Mouse (Mus musculus): Measurements from ENCODE around the gene St3gal3. TPM values are rescaled to one million over a fixed set of nuclear protein-coding genes. Genes with fewer than 3 reads are reported as not detected.

Gene St3gal3
- polyA plus RNA-seq, 1 experiment from 2014 or later: 14.1 TPM

DNA sequence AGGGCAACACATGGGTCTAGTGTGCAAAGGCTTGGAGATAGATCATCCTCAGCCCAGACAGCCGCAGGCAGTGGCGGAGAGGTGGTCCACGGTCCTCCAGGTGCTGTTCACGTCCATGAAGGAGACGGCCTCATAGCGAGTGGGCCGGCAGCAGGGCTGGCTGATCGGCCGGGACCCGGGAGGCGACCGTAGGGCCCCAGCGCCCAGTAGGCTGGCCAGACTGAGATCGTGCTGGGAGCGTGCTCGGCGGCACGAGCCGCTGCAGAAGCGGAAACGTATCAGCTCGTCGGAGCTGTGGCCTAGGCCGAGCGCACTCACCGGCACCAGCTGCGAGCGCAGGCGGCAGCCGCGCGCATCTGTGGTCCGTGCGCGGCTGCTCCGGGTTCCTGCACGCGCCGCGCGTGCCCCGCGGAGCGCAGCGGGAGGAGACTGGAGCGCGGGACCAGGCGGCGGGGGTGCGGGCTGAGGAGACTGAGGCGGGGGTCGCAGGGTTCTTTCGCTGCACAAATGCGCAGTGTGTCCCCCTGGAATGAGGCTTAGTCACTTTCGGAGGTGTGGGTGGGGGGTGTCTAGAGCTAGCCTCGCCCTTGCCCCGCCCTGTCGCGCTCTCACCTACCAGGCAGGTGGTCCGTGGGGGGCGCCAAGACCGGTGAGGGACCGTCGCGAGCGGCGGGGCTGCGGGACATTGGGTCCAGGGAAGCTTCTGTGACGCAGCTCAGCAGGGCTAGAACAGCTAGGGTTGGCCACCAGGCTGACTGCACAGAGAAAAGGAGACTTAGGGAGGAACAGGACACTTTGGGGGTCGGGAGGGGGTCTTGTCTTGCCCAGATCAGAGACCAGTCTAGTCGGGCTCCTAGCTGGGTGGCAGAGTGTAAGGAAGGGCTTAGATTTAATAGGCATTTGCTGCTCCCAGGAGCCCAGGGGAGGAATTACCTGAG, 207.9 kb downstream of the St3gal3 start:
- no peaks in the 10 kb centered on the region for H3K9me3 ChIP-seq (ENCODE audit: control insufficient read depth, low read length)
- H3K4me2 ChIP-seq (ENCODE audit: low read length): peak overlapping the region; percentile 97
- H3K27me3 ChIP-seq (replicated peaks; ENCODE audit: control insufficient read depth, insufficient read depth, low read length): peaks cover 39% of the 10 kb centered on the region
- H3K4me3 ChIP-seq (replicated peaks; ENCODE audit: low read length): peak overlapping the region; percentile 53
- H3K4me1 ChIP-seq (replicated peaks; ENCODE audit: control insufficient read depth, insufficient read depth, low read length): peaks cover 27% of the 10 kb centered on the region
- peak overlapping the region; percentile 68 for H3K9ac ChIP-seq (replicated peaks; ENCODE audit: low read depth, low read length)
- ATAC-seq: peak; percentile 78
- no peak overlapping the region for H3K27ac ChIP-seq (ENCODE audit: low read length)
- WGBS: 1% methylated on average over 59 of the region's 71 CpGs
- H3K36me3 ChIP-seq (ENCODE audit: control insufficient read depth, insufficient read depth): no peaks in the 10 kb centered on the region

- no peak for ATAC-seq
- Histone ChIP-seq H3K9ac (replicated peaks; ENCODE audit: low read depth, low read length) (no peak overlapping the region), H3K27me3 (replicated peaks; ENCODE audit: control insufficient read depth, insufficient read depth, low read length) (peaks cover 32% of the 10 kb centered on the region), H3K9me3 (ENCODE audit: control insufficient read depth, low read length) (no peaks in the 10 kb centered on the region), H3K4me3 (replicated peaks; ENCODE audit: low read length) (no peak overlapping the region), H3K36me3 (ENCODE audit: control insufficient read depth, insufficient read depth) (no peaks in the 10 kb centered on the region), H3K4me2 (ENCODE audit: low read length) (no peak overlapping the region), H3K27ac (ENCODE audit: low read length) (no peak overlapping the region), H3K4me1 (replicated peaks; ENCODE audit: control insufficient read depth, insufficient read depth, low read length) (peaks cover 27% of the 10 kb centered on the region)
- WGBS: 57% methylated on average over 6 of the region's 6 CpGs
Measured at GRCm38 (mm10) chr4:117924916-117925315, 209.8 kb downstream of the St3gal3 start.

DNA sequence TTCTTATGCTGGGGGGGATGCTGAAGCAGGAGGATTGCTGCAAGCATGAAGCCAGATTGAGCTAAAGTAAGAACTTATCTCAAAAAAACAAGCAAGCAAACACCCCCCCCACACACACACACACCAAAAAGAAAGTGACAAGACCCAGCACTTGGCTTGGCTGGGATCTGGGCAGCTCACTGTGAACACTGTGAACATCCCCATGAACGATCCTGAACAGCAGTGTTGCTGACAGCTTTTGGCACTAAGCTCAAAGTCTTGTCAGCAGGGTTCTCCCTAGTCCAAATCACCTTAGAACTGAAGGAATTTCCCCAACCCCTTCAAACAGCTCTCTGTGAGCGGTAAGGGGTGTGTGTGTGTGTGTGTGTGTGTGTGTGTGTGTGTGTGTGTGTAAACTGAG, 211.3 kb downstream of the St3gal3 start:
- Histone ChIP-seq H3K36me3 (ENCODE audit: control insufficient read depth, insufficient read depth) (no peaks in the 10 kb centered on the region), H3K4me1 (replicated peaks; ENCODE audit: control insufficient read depth, insufficient read depth, low read length) (peaks cover 15% of the 10 kb centered on the region), H3K4me3 (replicated peaks; ENCODE audit: low read length) (no peak overlapping the region), H3K9ac (replicated peaks; ENCODE audit: low read depth, low read length) (no peak overlapping the region), H3K9me3 (ENCODE audit: control insufficient read depth, low read length) (no peaks in the 10 kb centered on the region), H3K27me3 (replicated peaks; ENCODE audit: control insufficient read depth, insufficient read depth, low read length) (peaks cover 21% of the 10 kb centered on the region), H3K4me2 (ENCODE audit: low read length) (no peak overlapping the region), H3K27ac (ENCODE audit: low read length) (no peak overlapping the region)
- ATAC-seq: no peak
- WGBS: 59% methylated on average over 2 of the region's 2 CpGs

- Histone ChIP-seq H3K4me1 (replicated peaks; ENCODE audit: control insufficient read depth, insufficient read depth, low read length) (peaks cover 1% of the 10 kb centered on the region), H3K36me3 (ENCODE audit: control insufficient read depth, insufficient read depth) (no peaks in the 10 kb centered on the region), H3K4me3 (replicated peaks; ENCODE audit: low read length) (no peak overlapping the region), H3K27ac (ENCODE audit: low read length) (no peak overlapping the region), H3K4me2 (ENCODE audit: low read length) (no peak overlapping the region), H3K9ac (replicated peaks; ENCODE audit: low read depth, low read length) (no peak overlapping the region), H3K9me3 (ENCODE audit: control insufficient read depth, low read length) (no peaks in the 10 kb centered on the region), H3K27me3 (replicated peaks; ENCODE audit: control insufficient read depth, insufficient read depth, low read length) (peaks cover 8% of the 10 kb centered on the region; the same call in 1 of the 2 replicates)
- ATAC-seq: no peak
- 84% methylated on average over 2 of the region's 2 CpGs for WGBS
Measured at GRCm38 (mm10) chr4:117921358-117921757, 213.4 kb downstream of the St3gal3 start.

DNA sequence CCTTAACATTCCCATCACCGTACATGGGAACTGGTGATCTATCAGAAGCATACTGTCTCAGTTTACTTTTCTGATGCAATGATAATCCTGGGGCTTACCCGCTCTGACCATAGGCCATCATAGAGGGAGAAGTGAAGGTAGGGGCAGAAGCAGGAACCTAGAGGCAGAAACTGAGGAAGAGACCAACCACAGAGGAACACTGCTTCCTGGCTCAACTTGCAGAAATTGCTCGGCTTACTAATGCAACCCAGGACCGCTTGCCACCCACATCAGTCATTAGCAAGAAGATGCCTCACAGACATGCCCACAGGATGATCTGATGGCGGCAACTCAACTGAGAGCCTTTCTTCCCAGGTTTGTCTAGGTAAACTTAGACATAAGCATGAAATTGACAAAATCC, 216.0 kb downstream of the St3gal3 start:
- no peak overlapping the region for H3K4me3 ChIP-seq (replicated peaks; ENCODE audit: low read length)
- H3K27me3 ChIP-seq (replicated peaks; ENCODE audit: control insufficient read depth, insufficient read depth, low read length): no peaks in the 10 kb centered on the region
- no peak for ATAC-seq
- peaks cover 13% of the 10 kb centered on the region for H3K4me1 ChIP-seq (replicated peaks; ENCODE audit: control insufficient read depth, insufficient read depth, low read length)
- H3K27ac ChIP-seq (ENCODE audit: low read length): no peak overlapping the region
- H3K4me2 ChIP-seq (ENCODE audit: low read length): no peak overlapping the region
- no peak overlapping the region for H3K9ac ChIP-seq (replicated peaks; ENCODE audit: low read depth, low read length)
- H3K9me3 ChIP-seq (ENCODE audit: control insufficient read depth, low read length): no peaks in the 10 kb centered on the region
- no peaks in the 10 kb centered on the region for H3K36me3 ChIP-seq (ENCODE audit: control insufficient read depth, insufficient read depth)
- WGBS: 94% methylated on average over 5 of the region's 5 CpGs

DNA sequence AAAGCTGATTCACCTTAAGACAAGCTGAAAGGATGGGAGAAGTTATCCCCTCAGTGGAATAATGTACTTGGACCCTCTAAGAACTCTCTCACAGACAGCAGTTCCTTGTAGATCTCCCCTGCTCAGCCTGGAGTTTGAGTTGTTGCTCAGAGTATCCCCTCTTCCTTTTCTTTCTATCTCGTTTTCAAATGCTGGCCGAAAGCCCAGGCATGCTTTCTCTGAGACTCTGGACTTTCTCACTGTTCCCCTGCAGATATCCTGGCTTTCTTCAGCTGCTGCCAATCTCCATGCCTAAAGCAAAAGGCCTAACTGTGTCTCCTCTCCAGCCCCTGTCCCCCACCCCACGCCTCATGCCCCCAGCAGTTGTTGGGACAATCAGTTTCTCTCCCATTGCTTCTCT, 216.5 kb downstream of the St3gal3 start:
- Histone ChIP-seq H3K4me3 (replicated peaks; ENCODE audit: low read length) (no peak overlapping the region), H3K27me3 (replicated peaks; ENCODE audit: control insufficient read depth, insufficient read depth, low read length) (no peaks in the 10 kb centered on the region), H3K9me3 (ENCODE audit: control insufficient read depth, low read length) (no peaks in the 10 kb centered on the region), H3K9ac (replicated peaks; ENCODE audit: low read depth, low read length) (no peak overlapping the region), H3K36me3 (ENCODE audit: control insufficient read depth, insufficient read depth) (no peaks in the 10 kb centered on the region), H3K27ac (ENCODE audit: low read length) (no peak overlapping the region), H3K4me1 (replicated peaks; ENCODE audit: control insufficient read depth, insufficient read depth, low read length) (peaks cover 18% of the 10 kb centered on the region), H3K4me2 (ENCODE audit: low read length) (no peak overlapping the region)
- 60% methylated on average over 3 of the region's 3 CpGs for WGBS
- no peak for ATAC-seq

DNA sequence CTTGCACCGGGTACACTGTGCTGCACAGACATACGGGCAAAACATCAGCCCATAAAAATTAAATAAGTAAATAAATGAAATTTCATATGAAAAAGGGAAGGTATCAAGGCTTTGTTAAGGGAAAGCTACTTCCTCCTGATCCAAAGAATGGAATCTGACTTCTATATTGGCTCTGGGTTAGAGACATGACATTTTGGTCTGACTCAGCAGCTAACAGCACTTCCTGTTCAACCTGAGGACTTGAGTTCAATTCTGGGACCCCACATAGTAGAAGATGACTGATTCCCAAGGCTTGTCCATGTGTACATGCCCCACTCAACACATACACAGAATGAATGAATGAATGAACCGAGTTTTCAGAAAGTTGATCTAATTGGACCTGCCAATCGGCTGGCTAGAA, 216.9 kb downstream of the St3gal3 start:
- ATAC-seq: no peak
- no peaks in the 10 kb centered on the region for H3K9me3 ChIP-seq (ENCODE audit: control insufficient read depth, low read length)
- no peaks in the 10 kb centered on the region for H3K36me3 ChIP-seq (ENCODE audit: control insufficient read depth, insufficient read depth)
- no peak overlapping the region for H3K4me3 ChIP-seq (replicated peaks; ENCODE audit: low read length)
- peaks cover 22% of the 10 kb centered on the region for H3K4me1 ChIP-seq (replicated peaks; ENCODE audit: control insufficient read depth, insufficient read depth, low read length)
- no peak overlapping the region for H3K4me2 ChIP-seq (ENCODE audit: low read length)
- no peaks in the 10 kb centered on the region for H3K27me3 ChIP-seq (replicated peaks; ENCODE audit: control insufficient read depth, insufficient read depth, low read length)
- H3K27ac ChIP-seq (ENCODE audit: low read length): no peak overlapping the region
- H3K9ac ChIP-seq (replicated peaks; ENCODE audit: low read depth, low read length): no peak overlapping the region
- WGBS: 93% methylated on average over 4 of the region's 4 CpGs

DNA sequence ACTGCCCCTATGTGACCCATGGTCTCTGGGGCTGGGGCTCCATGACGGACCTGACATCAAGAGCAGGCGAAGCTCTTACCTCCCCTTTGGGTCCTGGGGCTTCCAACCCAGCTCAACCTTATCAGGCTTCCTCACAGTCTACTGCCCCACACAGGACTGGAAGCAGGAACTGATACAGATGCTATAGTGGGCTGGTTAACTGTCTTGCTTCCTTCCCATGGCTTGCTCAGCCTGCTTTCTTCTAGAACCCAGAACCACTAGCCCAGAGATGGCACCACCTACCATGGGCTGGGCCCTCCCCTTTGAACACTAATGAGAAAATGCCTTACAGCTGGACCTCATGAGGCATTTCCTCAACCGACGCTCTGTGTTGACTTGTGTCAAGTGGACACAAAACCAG, 217.3 kb downstream of the St3gal3 start:
- Histone ChIP-seq H3K4me3 (replicated peaks; ENCODE audit: low read length) (no peak overlapping the region), H3K27me3 (replicated peaks; ENCODE audit: control insufficient read depth, insufficient read depth, low read length) (no peaks in the 10 kb centered on the region), H3K4me2 (ENCODE audit: low read length) (no peak overlapping the region), H3K9me3 (ENCODE audit: control insufficient read depth, low read length) (no peaks in the 10 kb centered on the region), H3K4me1 (replicated peaks; ENCODE audit: control insufficient read depth, insufficient read depth, low read length) (peaks cover 26% of the 10 kb centered on the region), H3K36me3 (ENCODE audit: control insufficient read depth, insufficient read depth) (no peaks in the 10 kb centered on the region), H3K27ac (ENCODE audit: low read length) (no peak overlapping the region), H3K9ac (replicated peaks; ENCODE audit: low read depth, low read length) (no peak overlapping the region)
- WGBS: 90% methylated on average over 4 of the region's 4 CpGs
- ATAC-seq: no peak

DNA sequence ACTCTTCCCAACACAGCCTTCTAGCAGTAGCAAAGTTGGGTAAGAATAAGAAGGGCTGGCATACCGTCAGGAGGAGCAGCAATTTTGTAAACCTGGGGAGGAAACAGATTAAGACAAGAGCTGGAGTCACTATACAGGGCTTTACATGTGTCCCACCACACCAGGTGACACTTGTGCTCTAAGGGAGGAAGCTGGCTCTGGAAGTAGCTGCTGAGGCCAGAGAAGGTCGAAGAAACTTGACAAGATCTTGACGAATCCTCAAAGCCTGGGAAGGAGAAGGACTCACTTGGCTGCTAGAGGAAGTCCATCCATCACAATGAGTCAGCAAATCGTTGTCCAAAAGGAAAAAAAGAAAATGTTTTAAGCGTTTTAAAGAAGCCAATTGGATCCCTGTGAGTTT, 218.3 kb downstream of the St3gal3 start:
- peaks cover 5% of the 10 kb centered on the region for H3K36me3 ChIP-seq (ENCODE audit: control insufficient read depth, insufficient read depth)
- no peaks in the 10 kb centered on the region for H3K9me3 ChIP-seq (ENCODE audit: control insufficient read depth, low read length)
- no peak for ATAC-seq
- H3K9ac ChIP-seq (replicated peaks; ENCODE audit: low read depth, low read length): no peak overlapping the region
- no peak overlapping the region for H3K4me3 ChIP-seq (replicated peaks; ENCODE audit: low read length)
- no peak overlapping the region for H3K27ac ChIP-seq (ENCODE audit: low read length)
- peaks cover 27% of the 10 kb centered on the region for H3K4me1 ChIP-seq (replicated peaks; ENCODE audit: control insufficient read depth, insufficient read depth, low read length)
- H3K27me3 ChIP-seq (replicated peaks; ENCODE audit: control insufficient read depth, insufficient read depth, low read length): no peaks in the 10 kb centered on the region
- 90% methylated on average over 5 of the region's 5 CpGs for WGBS
- no peak overlapping the region for H3K4me2 ChIP-seq (ENCODE audit: low read length)

Data from forebrain, embryonic 16.5 days (tissue).